Mouse (Mus musculus) kidney, postnatal 14 days (tissue): Measurements from ENCODE around the gene Lrrc41.

Experiments used
- DNase-seq: peaks from one replicate; pipeline ENCODE4 v3.0.0; 2022; ENCODE audit warnings: mixed read lengths

Lrrc41 gene

GRCm38 (mm10) chr4:116077240-116078095 is 2.4 kb downstream of the Lrrc41 start:
- no peak for DNase-seq

GRCm38 (mm10) chr4:116088510-116089249 is 13.6 kb downstream of the Lrrc41 start:
- no peak for DNase-seq

DNA sequence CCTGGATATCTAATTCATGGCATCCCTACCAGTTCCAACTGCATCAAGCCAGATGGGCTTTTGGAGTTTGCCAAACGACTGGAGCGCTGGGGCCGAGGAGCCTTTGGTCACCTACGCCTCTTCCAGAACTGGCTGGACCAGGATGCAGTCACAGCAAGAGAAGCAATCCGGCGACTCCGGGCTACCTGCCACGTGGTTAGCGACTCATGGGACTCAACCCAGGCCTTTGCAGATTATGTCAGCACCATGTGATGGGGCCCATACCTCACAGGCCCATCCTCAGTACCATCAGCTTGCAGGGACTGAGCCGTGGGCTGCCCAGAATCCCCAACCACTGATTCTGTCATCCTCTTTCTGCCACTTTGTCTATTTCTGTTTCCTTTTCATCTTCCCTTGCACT is 21.2 kb downstream of the Lrrc41 start:
- DNase-seq, result no peak

DNA sequence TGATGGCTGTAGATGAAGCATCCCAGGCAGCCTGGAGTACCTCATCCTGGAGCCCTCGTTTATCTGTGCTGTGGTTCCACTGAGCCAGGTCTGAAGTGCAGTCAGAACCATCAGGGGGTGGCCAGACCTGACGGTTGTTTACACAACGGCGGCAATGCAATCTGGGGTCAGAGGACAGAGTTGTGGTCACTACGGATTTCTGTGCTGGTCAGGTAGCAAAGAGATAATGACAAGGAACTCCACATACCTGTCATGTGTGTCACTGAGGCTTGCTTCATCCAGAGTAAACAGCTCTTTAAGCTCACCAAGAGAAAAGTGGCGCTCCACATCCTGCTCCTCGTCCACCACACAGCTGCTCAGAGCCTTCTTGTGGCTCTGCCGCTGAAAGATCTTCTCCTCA is 22.1 kb downstream of the Lrrc41 start:
- no peak for DNase-seq

- DNase-seq, result no peak
Measured at GRCm38 (mm10) chr4:116100959-116101358, 25.9 kb downstream of the Lrrc41 start.

DNA sequence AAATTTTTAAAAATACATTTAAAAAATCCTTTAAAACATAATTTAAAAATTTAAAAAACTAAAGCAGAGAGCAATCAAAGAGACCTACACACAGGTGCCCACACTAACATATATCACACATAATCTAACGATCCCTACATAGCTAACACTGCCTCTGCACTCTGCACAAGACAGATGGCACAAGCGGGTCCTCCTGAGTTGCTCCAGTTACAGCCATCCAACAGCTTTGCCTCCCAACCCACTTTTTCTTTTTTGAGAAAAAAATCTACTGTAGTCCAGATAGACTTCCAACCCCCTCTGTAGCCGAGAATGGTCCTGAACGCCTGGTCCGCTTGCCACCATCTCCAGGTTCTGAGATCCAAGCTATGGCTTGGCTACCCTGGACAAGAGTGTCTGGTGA is 30.2 kb downstream of the Lrrc41 start:
- no peak for DNase-seq

DNA sequence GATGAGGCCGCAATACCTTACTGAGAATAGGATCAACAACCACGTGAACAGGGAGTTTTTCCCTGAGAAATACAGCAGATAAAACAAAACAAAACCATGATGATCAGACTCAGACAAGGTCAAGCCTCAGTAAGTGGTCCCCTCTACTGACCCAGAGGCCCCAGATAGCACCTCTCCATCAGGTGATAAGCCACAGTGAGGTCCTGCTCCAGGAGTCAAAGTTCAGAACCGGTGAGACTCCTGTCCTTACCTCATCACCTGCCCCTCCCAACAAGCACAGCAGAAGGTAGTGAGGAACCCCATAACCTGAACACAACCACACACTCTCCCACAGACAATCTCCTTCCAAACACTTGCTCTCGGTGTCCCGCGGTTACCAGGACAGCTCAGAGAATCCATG is 35.6 kb downstream of the Lrrc41 start:
- no peak for DNase-seq

GRCm38 (mm10) chr4:116111486-116111885 is 36.4 kb downstream of the Lrrc41 start:
- no peak for DNase-seq

DNA sequence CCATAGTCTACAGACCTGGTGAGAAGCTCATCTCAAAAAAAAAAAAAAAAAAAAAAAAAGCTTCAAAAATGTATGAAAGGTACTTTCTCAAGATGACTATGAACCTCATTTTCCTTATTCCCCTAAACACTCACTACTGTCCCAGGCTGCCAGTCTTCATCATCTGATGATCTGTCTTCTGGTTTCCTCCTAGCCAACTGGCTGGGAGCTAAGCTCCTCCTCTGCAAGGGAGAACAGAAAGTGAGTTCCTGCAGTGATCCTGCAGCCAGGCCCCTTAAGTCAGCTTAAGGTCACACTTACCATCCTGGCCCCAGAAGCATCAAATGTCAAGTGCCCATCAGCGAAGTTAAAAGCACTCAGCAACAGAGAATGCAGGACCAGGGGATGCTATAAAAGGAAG is 47.7 kb downstream of the Lrrc41 start:
- DNase-seq, result no peak

GRCm38 (mm10) chr4:116123602-116124519 is 48.8 kb downstream of the Lrrc41 start, which contains the start of the genes Rad54l and Pomgnt1:
TSS of gene Rad54l (minus strand) at chr4:116123690.
TSS of gene Pomgnt1 (plus strand) at chr4:116123840.
- DNase-seq, result peak; percentile 91

DNA sequence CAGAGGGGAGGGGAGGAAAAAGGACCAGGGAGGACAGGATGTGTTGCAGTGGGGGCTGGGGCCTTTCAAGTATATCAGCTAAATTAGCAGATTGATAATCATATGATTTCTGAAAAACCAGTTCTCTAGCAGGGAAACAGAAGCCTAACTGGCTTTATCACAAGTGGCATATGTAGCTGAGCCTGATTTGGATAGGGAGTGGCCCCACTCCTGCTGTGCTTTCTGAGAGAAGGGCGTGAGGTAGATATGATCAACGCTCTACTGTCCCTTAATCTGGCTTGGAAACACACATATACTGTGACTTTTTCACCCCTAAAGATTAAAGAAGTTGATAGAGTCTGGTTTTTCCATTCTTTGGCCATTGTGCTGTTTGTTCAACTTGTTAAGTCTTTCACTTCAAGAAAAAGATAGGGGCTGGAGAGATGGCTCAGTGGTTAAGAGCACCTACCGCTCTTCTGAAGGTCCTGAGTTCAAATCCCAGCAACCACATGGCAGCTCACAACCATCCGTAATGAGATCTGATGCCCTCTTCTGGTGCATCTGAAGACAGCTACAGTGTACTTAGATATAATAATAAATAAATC is 50.8 kb downstream of the Lrrc41 start:
- no peak for DNase-seq

GRCm38 (mm10) chr4:116127956-116128355 is 52.9 kb downstream of the Lrrc41 start:
- no peak for DNase-seq

DNA sequence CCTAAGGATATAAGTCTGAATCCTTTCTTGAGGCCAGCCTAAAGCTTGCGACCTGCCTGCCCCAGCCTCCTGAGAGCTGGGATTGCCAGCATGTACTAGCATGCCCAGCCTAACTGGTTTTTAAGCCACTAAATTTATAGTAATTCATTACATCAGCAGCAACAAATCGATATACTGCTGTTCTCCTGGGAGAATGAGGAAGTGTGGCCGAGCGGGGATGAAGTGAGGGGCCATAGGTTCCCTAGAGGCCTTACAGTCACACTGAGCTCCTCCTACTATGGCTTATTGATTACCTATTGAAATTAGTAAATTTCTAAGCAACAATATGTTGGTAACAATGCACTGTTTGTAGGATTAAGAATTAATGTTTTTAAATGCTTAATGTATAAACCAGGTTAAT is 58.1 kb downstream of the Lrrc41 start:
- DNase-seq, result no peak

- no peak for DNase-seq
Measured at GRCm38 (mm10) chr4:116134990-116135389, 59.9 kb downstream of the Lrrc41 start.

GRCm38 (mm10) chr4:116137421-116137996 is 62.4 kb downstream of the Lrrc41 start:
- no peak for DNase-seq

DNA sequence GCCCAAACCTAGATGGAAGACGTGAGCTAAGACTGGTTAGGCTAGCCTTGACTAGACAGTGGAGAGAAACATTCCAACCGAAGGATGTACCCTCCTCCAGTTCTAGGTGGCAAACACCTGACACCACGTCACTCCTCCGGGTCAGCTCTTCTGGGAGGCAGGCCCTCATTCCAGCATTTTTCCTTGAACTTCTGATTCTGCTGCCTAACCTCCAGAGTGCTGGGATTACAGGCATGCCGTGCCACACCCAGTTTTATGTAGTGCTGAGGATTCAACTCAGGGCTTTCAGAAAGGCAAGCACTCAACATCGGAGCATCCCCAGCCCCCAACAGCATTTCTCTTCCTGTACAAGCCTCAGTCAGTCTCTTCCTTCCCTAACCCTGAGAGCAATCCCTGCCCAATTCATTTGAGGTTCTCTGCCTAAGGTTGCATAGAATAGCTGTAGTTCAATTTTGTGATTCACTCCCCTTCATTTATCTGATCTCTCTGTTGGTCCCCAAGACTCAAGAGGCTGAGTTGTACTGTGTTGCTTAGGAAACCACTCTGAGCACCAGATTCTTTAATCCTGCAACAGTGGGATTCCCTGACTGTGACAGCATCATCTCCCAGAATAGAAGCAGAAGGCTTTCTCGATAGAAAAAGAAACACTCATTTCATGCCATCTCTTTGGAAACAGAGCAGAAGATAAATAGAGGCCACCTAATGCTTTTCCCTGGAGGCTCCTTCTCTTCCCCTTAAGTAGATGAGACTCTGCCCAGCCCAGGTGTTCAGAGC is 65.9 kb downstream of the Lrrc41 start:
- no peak for DNase-seq

GRCm38 (mm10) chr4:116141736-116142135 is 66.7 kb downstream of the Lrrc41 start:
- DNase-seq, result no peak

DNA sequence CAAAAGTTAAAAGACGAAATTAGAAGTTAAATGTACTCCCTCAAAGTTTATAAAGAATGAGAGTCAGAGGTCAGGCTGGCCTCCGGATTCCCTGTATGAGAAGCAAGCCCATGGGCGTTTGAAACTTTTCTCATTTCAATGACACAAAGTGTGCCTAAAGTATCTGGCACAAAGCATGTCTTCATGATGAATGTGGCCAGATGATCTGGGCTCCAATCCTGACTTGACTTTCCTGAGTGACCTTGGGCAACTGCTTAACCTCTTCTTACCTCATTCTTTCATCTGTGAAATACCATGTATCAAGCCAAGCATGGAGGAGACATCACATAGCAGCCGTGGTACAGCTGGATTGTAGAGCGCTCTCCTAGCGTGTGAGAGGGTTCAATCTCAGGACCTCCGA is 67.2 kb downstream of the Lrrc41 start:
- DNase-seq, result no peak

GRCm38 (mm10) chr4:116143317-116143811 is 68.3 kb downstream of the Lrrc41 start:
- DNase-seq, result peak; percentile 55

DNA sequence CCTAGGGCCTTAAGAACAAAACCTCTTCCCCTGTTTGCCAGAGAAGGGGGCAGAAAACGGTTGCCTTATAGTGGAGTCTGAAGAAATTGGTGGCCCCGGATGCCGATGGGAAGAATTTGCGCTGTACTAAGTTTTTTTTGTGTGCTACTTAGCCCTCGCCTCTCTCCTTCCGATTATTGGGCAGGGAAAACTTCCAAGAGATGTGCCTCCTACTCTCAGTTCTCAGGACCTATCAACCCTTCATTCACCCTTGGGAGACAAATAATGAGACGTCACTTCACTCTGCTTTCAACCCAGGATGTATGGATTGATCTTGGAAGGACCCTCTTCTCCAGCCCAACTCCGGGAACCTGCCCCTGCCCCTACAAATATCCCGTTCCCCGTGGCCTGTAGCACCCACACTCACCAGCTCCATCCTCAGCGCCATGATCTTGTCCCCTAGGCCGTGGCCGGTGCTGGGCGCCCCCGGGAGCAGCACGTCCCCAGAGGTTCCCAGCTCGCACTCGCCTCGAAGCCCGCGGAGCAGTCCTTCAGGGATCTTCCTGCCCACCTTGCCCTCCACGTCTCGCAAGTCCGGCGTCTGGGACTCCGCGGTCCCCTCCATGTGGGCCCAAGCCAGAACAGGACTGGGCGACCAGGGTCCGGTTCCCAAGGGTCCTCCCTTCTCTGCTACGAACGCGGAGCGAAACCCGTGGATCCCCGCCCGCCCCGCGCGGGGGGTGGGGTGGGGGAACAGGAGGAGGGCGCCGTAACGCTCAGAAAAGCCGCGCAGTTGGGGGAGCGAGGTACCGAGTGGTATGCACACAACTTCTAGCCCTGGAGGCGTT is 69.0 kb downstream of the Lrrc41 start:
- DNase-seq, result peak; percentile 79
